Mouse (Mus musculus): Measurements from ENCODE around the gene Arhgap44.

DNA sequence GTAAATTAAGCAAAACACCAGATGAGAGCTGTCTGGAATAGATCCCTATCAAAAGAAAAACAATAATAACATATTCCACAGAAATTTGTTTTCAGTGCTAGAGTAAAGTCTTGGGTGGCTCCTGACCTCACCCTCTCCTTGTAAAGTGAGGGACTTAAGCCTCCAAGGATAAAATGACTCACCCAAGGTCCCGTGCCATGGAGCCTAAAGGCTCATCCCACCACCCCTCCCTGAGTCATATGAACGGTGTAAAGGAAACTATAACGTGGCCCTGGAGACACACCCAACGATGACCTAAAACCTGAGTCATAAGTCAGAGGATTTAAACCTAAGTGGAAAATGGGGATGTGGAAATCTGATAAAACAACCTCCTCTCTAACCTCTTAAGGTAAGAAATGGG is 34.1 kb downstream of the Arhgap44 start:
- TF ChIP-seq CTCF (IDR thresholded peaks at IDR 0.05; ENCODE audit: control insufficient read depth, insufficient read depth, low read length) (no peak), POLR2A (IDR thresholded peaks at IDR 0.05; ENCODE audit: borderline replicate concordance, control insufficient read depth, low read depth, low read length) (no peak)

All from bone marrow, adult 2 months (tissue).